Mouse (Mus musculus): ENCODE data around the gene Map4k4. TPM values are rescaled to one million over a fixed set of nuclear protein-coding genes. Genes with fewer than 3 reads are reported as not detected.

The Map4k4 gene
- polyA plus RNA-seq, 1 experiment: 22.8 TPM

DNA sequence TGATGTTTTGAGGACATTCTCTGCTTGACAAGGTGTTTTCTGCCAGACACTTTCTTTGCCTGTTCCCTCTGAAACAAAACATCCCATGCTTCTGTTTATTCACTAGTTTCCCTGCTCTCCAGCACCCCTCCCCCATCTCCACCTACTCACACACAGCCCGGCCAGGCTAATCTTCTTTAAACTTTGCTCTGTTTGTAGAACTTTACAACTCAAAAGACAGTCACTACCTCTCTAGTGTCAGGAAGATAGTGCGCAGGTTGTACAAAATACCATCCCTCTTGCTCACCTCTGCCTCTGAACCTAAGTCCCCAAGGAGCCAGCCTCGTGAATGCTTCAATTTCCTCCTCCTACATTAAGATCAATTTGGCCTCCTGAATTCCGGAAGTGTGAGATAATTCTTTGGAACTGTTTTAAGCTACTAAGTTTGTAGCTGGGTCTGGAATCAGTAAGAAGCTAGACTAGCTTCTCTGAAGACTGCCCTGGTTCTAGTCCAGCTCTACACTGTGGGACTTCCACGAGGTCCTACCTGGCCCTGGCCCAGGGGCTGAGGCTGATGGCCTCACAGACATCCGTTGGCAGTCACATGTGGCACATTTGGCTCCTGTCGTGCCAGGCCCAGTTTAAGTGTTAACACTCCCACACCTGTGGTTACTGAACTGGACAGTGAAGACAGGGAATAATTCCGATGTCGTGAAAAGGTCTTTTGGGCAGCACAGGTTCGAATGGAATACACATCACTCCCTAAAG is 31.7 kb upstream of the Map4k4 start:
- Histone ChIP-seq H3K36me3 (replicated peaks; ENCODE audit: low read length) (no peaks in the 10 kb centered on the region), H3K27me3 (replicated peaks) (peaks cover 11% of the 10 kb centered on the region), H3K4me1 (peaks cover 20% of the 10 kb centered on the region), H3K4me3 (replicated peaks) (no peak overlapping the region), H3K9me3 (peaks cover 2% of the 10 kb centered on the region; the same call in 1 of the 2 replicates)
- TF ChIP-seq GATA1 (IDR thresholded peaks at IDR 0.05; ENCODE audit: borderline replicate concordance, low read length): no peak
- no peak for TF ChIP-seq FLI1 (IDR thresholded peaks at IDR 0.05; ENCODE audit: low read length)

DNA sequence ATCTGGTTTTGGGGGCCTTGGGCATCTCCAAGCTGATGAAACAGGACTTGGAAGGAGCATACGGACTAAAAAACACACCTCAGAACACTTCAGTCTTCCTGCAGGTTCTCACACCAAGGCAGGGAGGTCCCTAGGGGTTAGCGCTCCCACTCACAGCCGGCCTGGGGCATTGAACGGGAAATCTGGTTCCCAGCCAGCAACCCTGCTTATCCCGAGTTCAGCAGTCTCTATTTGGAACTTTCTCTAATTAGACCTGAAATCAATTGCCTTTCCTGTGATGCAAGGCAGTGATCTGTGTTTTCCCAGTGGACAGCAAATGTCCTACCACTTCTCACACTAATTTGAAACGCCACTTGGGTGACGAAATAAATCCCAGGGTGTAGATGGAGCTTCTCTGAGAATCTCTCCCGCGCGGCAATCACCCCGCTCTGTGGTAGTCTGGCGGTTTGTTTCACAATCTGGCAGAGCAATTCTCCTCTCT is 31.0 kb upstream of the Map4k4 start:
- H3K4me3 ChIP-seq (replicated peaks): no peak overlapping the region
- TF ChIP-seq GATA1 (IDR thresholded peaks at IDR 0.05; ENCODE audit: borderline replicate concordance, low read length) (no peak), FLI1 (IDR thresholded peaks at IDR 0.05; ENCODE audit: low read length) (no peak)
- peaks cover 7% of the 10 kb centered on the region for H3K9me3 ChIP-seq
- H3K36me3 ChIP-seq (replicated peaks; ENCODE audit: low read length): no peaks in the 10 kb centered on the region
- H3K27me3 ChIP-seq (replicated peaks): peaks cover 12% of the 10 kb centered on the region
- peaks cover 20% of the 10 kb centered on the region for H3K4me1 ChIP-seq

DNA sequence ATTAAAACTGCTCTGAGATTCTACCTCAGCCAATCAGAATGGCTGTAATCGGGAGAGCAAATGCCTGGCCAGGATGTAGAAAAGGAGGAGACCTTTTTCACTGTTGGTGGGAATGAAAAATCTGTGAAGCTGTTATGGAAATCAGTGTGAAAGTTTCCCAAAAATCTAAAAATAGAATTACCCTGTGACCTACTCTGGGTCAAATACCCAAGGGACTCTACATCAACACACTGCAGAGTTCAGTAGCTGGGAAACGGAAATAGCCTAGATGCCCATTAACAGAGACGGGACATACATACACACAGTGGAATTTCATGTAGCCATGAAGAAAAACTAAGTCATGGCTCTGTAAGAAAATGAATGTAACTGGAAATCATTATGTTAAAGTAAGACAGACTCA is 22.7 kb upstream of the Map4k4 start:
- H3K9me3 ChIP-seq: peaks cover 5% of the 10 kb centered on the region
- no peak overlapping the region for H3K4me3 ChIP-seq (replicated peaks)

DNA sequence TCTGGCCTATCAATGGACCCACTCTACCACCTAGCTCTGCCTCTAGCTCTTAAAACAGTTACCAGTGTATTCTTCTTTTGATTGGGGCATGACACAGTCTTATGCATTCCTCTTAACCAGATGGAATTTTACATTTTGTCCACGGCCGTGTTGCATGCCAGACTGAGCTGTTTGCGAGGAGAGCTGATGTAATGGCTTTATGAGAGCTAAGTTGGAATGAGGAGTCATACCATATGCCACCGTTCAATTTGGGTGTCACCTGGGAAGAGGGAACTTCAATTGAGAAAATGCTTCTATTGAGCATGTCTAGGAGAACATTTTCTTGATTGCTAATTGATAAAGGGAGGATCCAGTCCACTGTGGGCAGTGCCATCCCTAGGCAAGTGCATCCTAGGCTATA is 18.2 kb upstream of the Map4k4 start:
- H3K27me3 ChIP-seq (replicated peaks): peaks cover 6% of the 10 kb centered on the region
- no peak for TF ChIP-seq FLI1 (IDR thresholded peaks at IDR 0.05; ENCODE audit: low read length)
- no peak for TF ChIP-seq GATA1 (IDR thresholded peaks at IDR 0.05; ENCODE audit: borderline replicate concordance, low read length)
- no peaks in the 10 kb centered on the region for H3K36me3 ChIP-seq (replicated peaks; ENCODE audit: low read length)

More for the DNA sequence above, 22.7 kb upstream of the Map4k4 start:
- peaks cover 8% of the 10 kb centered on the region for H3K27me3 ChIP-seq (replicated peaks)
- no peaks in the 10 kb centered on the region for H3K36me3 ChIP-seq (replicated peaks; ENCODE audit: low read length)
- no peaks in the 10 kb centered on the region for H3K4me1 ChIP-seq
- no peak for TF ChIP-seq FLI1 (IDR thresholded peaks at IDR 0.05; ENCODE audit: low read length)
- TF ChIP-seq GATA1 (IDR thresholded peaks at IDR 0.05; ENCODE audit: borderline replicate concordance, low read length): no peak

DNA sequence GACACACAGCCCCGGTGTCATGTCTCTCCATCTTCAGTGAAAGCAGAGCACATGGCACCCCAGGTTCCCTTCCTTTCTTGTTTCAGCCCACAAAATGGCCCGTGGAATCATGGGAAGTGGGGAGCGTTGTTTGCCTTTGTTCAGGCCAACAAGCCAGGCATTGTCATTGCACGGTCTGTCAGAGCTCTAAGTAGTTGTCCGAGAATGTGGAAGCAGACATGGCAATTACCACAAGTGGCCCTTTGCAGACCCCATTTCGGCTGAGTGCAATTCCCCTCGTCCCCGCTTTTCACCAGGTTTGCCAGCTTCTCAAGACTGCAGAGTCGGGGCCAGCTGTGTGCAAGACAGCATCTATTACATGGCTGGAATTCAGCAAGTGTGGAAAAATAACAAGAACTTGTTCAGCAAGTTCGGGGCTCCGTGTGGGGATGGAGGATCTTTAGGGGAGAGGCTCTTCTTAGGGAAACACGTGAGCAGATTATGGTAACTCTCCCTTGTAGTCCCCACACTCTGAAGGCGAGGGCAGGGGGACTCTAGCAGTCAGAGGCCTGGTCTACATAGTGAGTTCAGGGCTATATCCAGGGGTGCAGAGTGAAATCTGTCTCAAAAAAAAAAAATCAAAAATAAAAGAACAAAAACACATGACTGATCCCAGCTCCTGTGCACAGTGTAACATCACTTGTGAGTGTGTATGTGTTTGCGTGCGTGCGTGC is 15.8 kb upstream of the Map4k4 start:
- no peak overlapping the region for H3K4me3 ChIP-seq (replicated peaks)
- H3K27me3 ChIP-seq (replicated peaks): peaks cover 5% of the 10 kb centered on the region
- TF ChIP-seq FLI1 (IDR thresholded peaks at IDR 0.05; ENCODE audit: low read length): no peak
- TF ChIP-seq GATA1 (IDR thresholded peaks at IDR 0.05; ENCODE audit: borderline replicate concordance, low read length): no peak
- peaks cover 5% of the 10 kb centered on the region for H3K4me1 ChIP-seq
- H3K36me3 ChIP-seq (replicated peaks; ENCODE audit: low read length): no peaks in the 10 kb centered on the region
- H3K9me3 ChIP-seq: no peaks in the 10 kb centered on the region

More for the DNA sequence above, 18.2 kb upstream of the Map4k4 start:
- Histone ChIP-seq H3K4me1 (no peaks in the 10 kb centered on the region), H3K9me3 (no peaks in the 10 kb centered on the region), H3K4me3 (replicated peaks) (no peak overlapping the region)

DNA sequence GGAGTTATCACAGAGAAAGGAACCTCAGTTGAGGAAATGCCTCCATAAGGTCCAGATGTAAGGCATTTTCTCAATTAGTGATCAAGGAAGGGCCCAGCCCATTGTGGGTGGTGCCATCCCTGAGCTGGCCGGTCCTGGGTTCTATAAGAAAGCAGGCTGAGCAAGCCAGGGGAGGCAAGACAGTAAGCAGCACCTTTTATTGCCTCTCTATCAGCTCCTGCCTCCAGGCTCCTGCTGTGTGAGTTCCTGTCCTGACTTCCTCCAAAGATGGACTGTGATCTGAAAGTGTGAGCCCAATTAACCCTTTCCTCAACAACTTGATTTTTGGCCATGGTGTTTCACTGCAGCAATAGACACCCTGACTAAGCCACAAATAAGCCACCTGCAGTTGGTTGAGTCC is 12.7 kb upstream of the Map4k4 start:
- H3K9me3 ChIP-seq: 0 out of 2 replicates have a peak, but pooled peaks cover 4% of the 10 kb centered on the region
- TF ChIP-seq GATA1 (IDR thresholded peaks at IDR 0.05; ENCODE audit: borderline replicate concordance, low read length) (no peak), FLI1 (IDR thresholded peaks at IDR 0.05; ENCODE audit: low read length) (no peak)
- peaks cover 5% of the 10 kb centered on the region for H3K4me1 ChIP-seq
- H3K36me3 ChIP-seq (replicated peaks; ENCODE audit: low read length): no peaks in the 10 kb centered on the region
- no peak overlapping the region for H3K4me3 ChIP-seq (replicated peaks)
- peaks cover 11% of the 10 kb centered on the region for H3K27me3 ChIP-seq (replicated peaks)

DNA sequence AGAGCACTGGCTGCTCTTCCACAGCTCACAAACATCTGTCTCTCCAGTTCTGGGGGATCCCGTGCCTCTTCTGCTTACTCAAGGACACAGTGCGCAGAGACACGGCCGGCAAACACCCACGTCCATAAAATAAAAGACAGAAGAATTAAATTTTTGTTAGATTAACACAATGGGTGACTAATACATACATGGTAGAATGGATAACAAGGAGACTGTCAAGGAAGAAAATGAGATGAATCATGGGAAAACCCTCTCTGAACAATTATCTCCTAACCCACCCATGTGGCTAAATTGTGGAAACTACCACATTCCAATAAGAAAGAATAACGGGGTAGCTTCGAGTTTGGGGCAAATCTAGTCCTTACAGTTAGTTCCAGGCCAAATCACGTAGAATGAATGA is 11.3 kb upstream of the Map4k4 start:
- TF ChIP-seq FLI1 (IDR thresholded peaks at IDR 0.05; ENCODE audit: low read length): no peak
- TF ChIP-seq GATA1 (IDR thresholded peaks at IDR 0.05; ENCODE audit: borderline replicate concordance, low read length): no peak
- Histone ChIP-seq H3K9me3 (0 out of 2 replicates have a peak, but pooled peaks cover 4% of the 10 kb centered on the region), H3K27me3 (replicated peaks) (peaks cover 18% of the 10 kb centered on the region), H3K4me3 (replicated peaks) (no peak overlapping the region), H3K4me1 (peaks cover 5% of the 10 kb centered on the region), H3K36me3 (replicated peaks; ENCODE audit: low read length) (no peaks in the 10 kb centered on the region)

DNA sequence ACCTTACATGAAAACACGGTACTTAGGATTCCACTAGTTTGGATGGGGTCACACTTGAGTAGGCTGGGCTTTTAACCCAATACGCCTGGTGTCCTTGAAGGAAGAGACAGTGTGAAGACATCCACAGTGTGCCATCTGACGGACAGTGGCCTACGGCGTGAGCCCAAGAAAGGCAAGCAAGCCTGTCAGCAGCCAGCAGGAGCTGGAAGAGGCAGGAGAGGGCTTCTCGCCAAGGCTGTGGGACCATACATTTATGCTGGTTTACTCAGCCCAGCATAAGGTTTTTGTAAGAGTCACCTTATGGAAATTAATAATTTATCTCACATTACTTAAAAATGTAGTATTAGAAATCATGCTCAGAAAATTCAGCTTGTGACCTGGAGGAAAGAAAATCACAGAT is 10.7 kb upstream of the Map4k4 start:
- TF ChIP-seq FLI1 (IDR thresholded peaks at IDR 0.05; ENCODE audit: low read length): no peak
- TF ChIP-seq GATA1 (IDR thresholded peaks at IDR 0.05; ENCODE audit: borderline replicate concordance, low read length): no peak
- Histone ChIP-seq H3K36me3 (replicated peaks; ENCODE audit: low read length) (no peaks in the 10 kb centered on the region), H3K4me1 (peaks cover 5% of the 10 kb centered on the region), H3K27me3 (replicated peaks) (peaks cover 19% of the 10 kb centered on the region), H3K4me3 (replicated peaks) (no peak overlapping the region), H3K9me3 (0 out of 2 replicates have a peak, but pooled peaks cover 4% of the 10 kb centered on the region)

DNA sequence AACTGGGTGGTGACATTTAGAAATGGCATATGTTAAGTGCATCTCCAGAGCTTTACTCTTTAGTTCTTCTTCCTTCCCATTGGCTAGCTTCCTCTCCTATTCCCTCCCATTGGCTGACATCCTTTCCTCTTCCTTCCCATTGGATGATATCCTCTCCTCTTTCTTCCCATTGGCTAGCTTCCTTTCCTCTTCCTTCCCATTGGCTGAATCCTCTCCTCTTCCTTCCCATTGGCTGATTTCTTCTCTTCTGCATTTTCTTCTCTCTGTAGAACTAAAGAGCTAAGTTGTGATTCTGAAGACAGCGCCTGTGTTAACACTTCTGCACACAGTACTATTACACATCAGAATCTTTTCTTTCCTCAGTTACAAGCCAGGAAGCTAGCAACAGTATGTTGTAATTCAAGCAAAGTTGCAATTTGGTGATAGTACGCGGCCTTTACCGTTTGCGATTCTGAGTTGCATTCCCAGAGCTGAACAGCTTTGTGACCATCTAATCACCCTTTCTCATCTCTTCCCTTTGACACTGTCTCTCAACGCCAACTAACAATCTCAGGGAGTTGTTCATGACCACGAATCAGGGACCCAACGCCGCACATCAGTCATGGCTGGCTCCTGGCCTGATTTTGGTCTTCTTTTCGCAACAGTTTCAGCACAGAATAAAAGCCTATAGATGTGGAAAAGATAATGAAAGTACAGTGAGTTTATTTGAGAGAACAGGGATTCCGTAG is 7.4 kb upstream of the Map4k4 start:
- Histone ChIP-seq H3K4me3 (replicated peaks) (no peak overlapping the region), H3K36me3 (replicated peaks; ENCODE audit: low read length) (no peaks in the 10 kb centered on the region), H3K27me3 (replicated peaks) (peaks cover 28% of the 10 kb centered on the region), H3K4me1 (peaks cover 27% of the 10 kb centered on the region), H3K9me3 (peaks cover 9% of the 10 kb centered on the region)
- no peak for TF ChIP-seq FLI1 (IDR thresholded peaks at IDR 0.05; ENCODE audit: low read length)
- no peak for TF ChIP-seq GATA1 (IDR thresholded peaks at IDR 0.05; ENCODE audit: borderline replicate concordance, low read length)

Measured in megakaryocyte, embryonic 14.5 days (primary cell).